Comparison of ENCODE assay signal across 9 mouse cellular contexts in genomic region chrX:159526388-159526787, GRCm38 (mm10). TPM values are rescaled to one million over a fixed set of nuclear protein-coding genes. Genes with fewer than 3 reads are reported as not detected.
DNase-seq lines count a peak whose midpoint lies in the region; ATAC-seq and TF ChIP-seq lines count a peak whose summit lies in the region.
"Had no signal": no experiment of that assay in that cellular context is flagged by ENCODE, and none has a peak within 500 bp of the region (broad histone marks: within the 10 kb centered on the region; RNA-seq: fewer than 3 reads in every experiment).

TSS of gene Bclaf3 (plus strand) at chrX:159526688.

- H3K27ac ChIP-seq in heart, embryonic 10.5 days = no peak within 1 kb of the TSS
- H3K27ac ChIP-seq in midbrain, embryonic 10.5 days (replicated peaks) = no peak within 1 kb of the TSS; the same call in 1 of the 2 replicates
- no peak within 1 kb of the TSS for H3K27ac ChIP-seq in midbrain, postnatal 0 days (ENCODE audit: low read depth, low read length)
- no peak within 1 kb of the TSS for H3K27ac ChIP-seq in hindbrain, embryonic 15.5 days (replicated peaks)
- no peak within 1 kb of the TSS for H3K27ac ChIP-seq in gastrocnemius, adult 2 months
- H3K27ac ChIP-seq: liver, embryonic 14.5 days had no signal

- intact Hi-C loops in gastrocnemius, adult 2 months (cut with DNase I) = no loop called here

- H3K36me3 ChIP-seq in heart, embryonic 10.5 days = no peaks in the 10 kb centered on the region
- no peaks in the 10 kb centered on the region for H3K36me3 ChIP-seq in midbrain, embryonic 10.5 days
- H3K36me3 ChIP-seq in midbrain, postnatal 0 days (ENCODE audit: insufficient read depth, low read length) = no peaks in the 10 kb centered on the region
- no peaks in the 10 kb centered on the region for H3K36me3 ChIP-seq in hindbrain, embryonic 15.5 days

- no peak within 1 kb of the TSS for H3K4me2 ChIP-seq in midbrain, postnatal 0 days (ENCODE audit: low read depth, low read length, poor library complexity, severe bottlenecking)
- no peak within 1 kb of the TSS for H3K4me2 ChIP-seq in hindbrain, embryonic 15.5 days

- no peak for TF ChIP-seq CTCF in midbrain, postnatal 0 days (IDR thresholded peaks at IDR 0.05)
- no peak for TF ChIP-seq CTCF in gastrocnemius, adult 2 months (IDR thresholded peaks at IDR 0.05)

- 75% methylated on average over 6 of the region's 6 CpGs for WGBS in heart, embryonic 10.5 days
- WGBS in midbrain, embryonic 10.5 days = 90% methylated on average over 6 of the region's 6 CpGs
- 85% methylated on average over 6 of the region's 6 CpGs for WGBS in midbrain, postnatal 0 days
- 91% methylated on average over 6 of the region's 6 CpGs for WGBS in hindbrain, embryonic 15.5 days

- peaks cover 11% of the 10 kb centered on the region; the same call in 1 of the 2 replicates for H3K27me3 ChIP-seq in heart, embryonic 10.5 days (ENCODE audit: insufficient read depth, poor library complexity, severe bottlenecking)
- H3K27me3 ChIP-seq in midbrain, embryonic 10.5 days (ENCODE audit: low read depth, poor library complexity, severe bottlenecking) = peaks cover 56% of the 10 kb centered on the region
- 0 out of 2 replicates have a peak, but pooled peaks cover 3% of the 10 kb centered on the region for H3K27me3 ChIP-seq in midbrain, postnatal 0 days (ENCODE audit: insufficient read depth, low read length)
- H3K27me3 ChIP-seq in hindbrain, embryonic 15.5 days = 0 out of 2 replicates have a peak, but pooled peaks cover 2% of the 10 kb centered on the region

- H3K9me3 ChIP-seq in heart, embryonic 10.5 days = no peaks in the 10 kb centered on the region
- H3K9me3 ChIP-seq in midbrain, embryonic 10.5 days (replicated peaks) = no peaks in the 10 kb centered on the region
- H3K9me3 ChIP-seq in midbrain, postnatal 0 days (ENCODE audit: low read length) = no peaks in the 10 kb centered on the region
- H3K9me3 ChIP-seq in hindbrain, embryonic 15.5 days = no peaks in the 10 kb centered on the region

- DNase-seq in heart, embryonic 10.5 days (ENCODE audit: low spot score) = no peak
- DNase-seq in heart, adult 11 months = no peak
- DNase-seq in midbrain, embryonic 10.5 days (ENCODE audit: low spot score) = no peak
- DNase-seq in midbrain, postnatal 0 days (ENCODE audit: low spot score) = no peak
- no peak for DNase-seq in cerebellum, adult 11-12 months
- DNase-seq in gastrocnemius, adult 2 months = no peak

- no peak within 1 kb of the TSS for H3K9ac ChIP-seq in midbrain, postnatal 0 days (replicated peaks; ENCODE audit: low read length, poor library complexity, severe bottlenecking)
- H3K9ac ChIP-seq in hindbrain, embryonic 15.5 days = no peak within 1 kb of the TSS
- H3K9ac ChIP-seq: liver, embryonic 14.5 days had no signal

- ATAC-seq in midbrain, postnatal 0 days (ENCODE audit: low FRiP score) = no peak
- no peak for ATAC-seq in hindbrain, embryonic 15.5 days (ENCODE audit: low FRiP score, low read depth)
- no peak for ATAC-seq in neutrophil, adult 5-6 weeks (ENCODE audit: extremely low read depth, insufficient number of reproducible peaks, low FRiP score, poor library complexity, severe bottlenecking)

- no peaks in the 10 kb centered on the region for H3K4me1 ChIP-seq in heart, embryonic 10.5 days
- no peaks in the 10 kb centered on the region for H3K4me1 ChIP-seq in midbrain, embryonic 10.5 days
- H3K4me1 ChIP-seq in midbrain, postnatal 0 days (ENCODE audit: insufficient read depth, low read length) = no peaks in the 10 kb centered on the region
- H3K4me1 ChIP-seq in hindbrain, embryonic 15.5 days (replicated peaks) = no peaks in the 10 kb centered on the region

- no peak within 1 kb of the TSS for H3K4me3 ChIP-seq in heart, embryonic 10.5 days
- no peak within 1 kb of the TSS for H3K4me3 ChIP-seq in midbrain, embryonic 10.5 days
- no peak within 1 kb of the TSS for H3K4me3 ChIP-seq in midbrain, postnatal 0 days (ENCODE audit: low read depth, low read length)
- no peak within 1 kb of the TSS for H3K4me3 ChIP-seq in hindbrain, embryonic 15.5 days
- H3K4me3 ChIP-seq in gastrocnemius, adult 2 months = no peak within 1 kb of the TSS

RNA-seq across cellular contexts. Expression of gene Bclaf3, which starts in this region (rescaled TPM):
- polyA plus RNA-seq in heart, embryonic 10.5 days (2016; fragmentation: Nextera tagmentation; extraction: Ambion mirVana) = 16.7 and 18.5 TPM in 2 replicates
- polyA plus RNA-seq in midbrain, embryonic 10.5 days (2016; fragmentation: Nextera tagmentation; extraction: Ambion mirVana) = 23.2 and 27.4 TPM in 2 replicates
- total RNA-seq in midbrain, postnatal 0 days (2014; rRNA removed) = 9.9 and 15.4 TPM in 2 replicates
- polyA plus RNA-seq in midbrain, postnatal 0 days (2015; fragmentation: Nextera tagmentation; extraction: Ambion mirVana) = 14.4 and 15.7 TPM in 2 replicates
- polyA plus RNA-seq in hindbrain, embryonic 15.5 days (2015; fragmentation: Nextera tagmentation; extraction: Ambion mirVana) = 22.7 and 26.3 TPM in 2 replicates
- 53.5 and 54.9 TPM in 2 replicates for total RNA-seq in neutrophil, adult 5-6 weeks (2017)
- 1 to 10 TPM; 2.2 to 2.7 TPM for total RNA-seq in gastrocnemius, adult 2 months (2021)
